Mouse (Mus musculus) heart, postnatal 0 days (tissue): ENCODE results near the gene Jsrp1. TPM values are rescaled to one million over a fixed set of nuclear protein-coding genes. Genes with fewer than 3 reads are reported as not detected.

ENCODE experiments used
- ATAC-seq: fragments of 200-750 bp; cut with Nextera tagmentation; 2 replicates; pipeline ENCODE4 v1.8.0; 2017; ENCODE audit warnings: low read depth, moderate number of reproducible peaks, moderate library complexity; ENCODE audit not compliant: insufficient read depth
- DNase-seq: peaks from one replicate; pipeline ENCODE4 v3.0.0-alpha.2; 2016; ENCODE audit warnings: low spot score
- H3K27ac ChIP-seq: fragments of 300-500 bp; sonication (generic); 2 replicates; pipeline ENCODE4 v1.5.1; 2014; ENCODE audit warnings: low read depth, mild to moderate bottlenecking
- H3K27me3 ChIP-seq: fragments of 300-500 bp; sonication (generic); 2 replicates; pipeline ENCODE4 v1.6.1; 2014; ENCODE audit warnings: low read length, mixed read lengths; ENCODE audit not compliant: control insufficient read depth, insufficient read depth
- H3K36me3 ChIP-seq: fragments of 300-500 bp; sonication (generic); replicated peaks from 2 replicates; pipeline ENCODE4 v1.6.1; 2014; ENCODE audit warnings: low read length, mixed read lengths; ENCODE audit not compliant: control insufficient read depth, insufficient read depth
- H3K4me1 ChIP-seq: fragments of 300-500 bp; sonication (generic); 2 replicates; pipeline ENCODE4 v1.6.1; 2014; ENCODE audit warnings: antibody characterized with exemption; ENCODE audit not compliant: control insufficient read depth, insufficient read depth
- H3K4me2 ChIP-seq: fragments of 300-500 bp; sonication (generic); 2 replicates; pipeline ENCODE4 v1.6.1; 2014; ENCODE audit warnings: low read depth, mild to moderate bottlenecking, low read length, moderate library complexity
- H3K4me3 ChIP-seq: fragments of 300-500 bp; sonication (generic); 2 replicates; pipeline ENCODE4 v1.5.1; 2014; ENCODE audit warnings: low read depth, low read length
- H3K9ac ChIP-seq: fragments of 300-500 bp; sonication (generic); replicated peaks from 2 replicates; pipeline ENCODE4 v1.6.1; 2014; ENCODE audit warnings: low read depth, low read length, mixed read lengths
- H3K9me3 ChIP-seq: fragments of 300-500 bp; sonication (generic); replicated peaks from 2 replicates; pipeline ENCODE4 v1.6.1; 2016; ENCODE audit warnings: low read length; ENCODE audit not compliant: control insufficient read depth
- CTCF ChIP-seq: IDR thresholded peaks from 2 replicates; pipeline ENCODE4 v1.5.1; 2016; ENCODE audit warnings: antibody characterized with exemption, control low read depth, low read depth
- EP300 ChIP-seq: IDR thresholded peaks from 2 replicates; pipeline ENCODE4 v1.6.1; 2016; ENCODE audit warnings: antibody characterized with exemption, low read depth
- WGBS: fragments of 180-500 bp; shearing (Covaris S2); extraction: QIAGEN DNeasy Blood & Tissue Kit; methylation state at CpG from one replicate; pipeline ENCODE4 v1.1.7; 2014; 5-methylcytosine and 5-hydroxymethylcytosine counted together
- polyA plus RNA-seq: library from polyadenylated mRNA; unstranded; fragments of >200 nt; fragmentation: Nextera tagmentation; extraction: Ambion mirVana; gene quantifications from 2 replicates; pipeline ENCODE4 v1.2.1, GENCODE M21; 2015
- total RNA-seq: library from RNA; depleted of rRNA; stranded (reverse); fragments of >200 nt; gene quantifications from 2 replicates; pipeline ENCODE4 v1.2.3, GENCODE M21; 2014; ENCODE audit warnings: low replicate concordance

Gene Jsrp1
- total and polyA plus RNA-seq, 2 experiments from 2014 or later, result 2.3 TPM; not detected in 1

DNA sequence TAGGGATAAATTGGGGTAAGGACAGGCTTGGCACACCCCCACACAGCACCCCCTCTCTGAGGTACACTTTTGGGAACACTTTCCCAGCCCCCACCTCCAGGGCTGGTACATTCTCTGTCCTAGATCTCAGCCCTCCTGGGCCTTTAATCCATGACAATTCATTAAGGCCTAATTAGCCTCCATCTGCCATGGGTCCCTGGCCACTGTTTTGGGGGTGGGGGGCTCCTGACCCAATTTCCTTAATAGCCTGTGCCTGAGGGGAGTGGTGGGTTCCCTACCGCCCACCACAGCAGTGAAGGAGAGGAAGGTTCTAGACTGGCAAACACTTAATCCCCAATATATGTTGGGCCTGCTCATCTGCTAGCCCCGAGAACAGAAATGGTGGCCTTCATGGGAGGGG is 28.4 kb upstream of the Jsrp1 start:
- Histone ChIP-seq H3K4me3 (no peak overlapping the region), H3K27ac (no peak overlapping the region), H3K9me3 (no peaks in the 10 kb centered on the region), H3K9ac (no peak overlapping the region), H3K27me3 (peaks cover 30% of the 10 kb centered on the region), H3K36me3 (no peaks in the 10 kb centered on the region), H3K4me1 (peaks cover 26% of the 10 kb centered on the region; the same call in 1 of the 2 replicates), H3K4me2 (no peak overlapping the region)
- TF ChIP-seq CTCF (no peak), EP300 (no peak)
- WGBS, result 79% methylated on average over 2 of the region's 2 CpGs
- no peak for ATAC-seq
- DNase-seq, result no peak

DNA sequence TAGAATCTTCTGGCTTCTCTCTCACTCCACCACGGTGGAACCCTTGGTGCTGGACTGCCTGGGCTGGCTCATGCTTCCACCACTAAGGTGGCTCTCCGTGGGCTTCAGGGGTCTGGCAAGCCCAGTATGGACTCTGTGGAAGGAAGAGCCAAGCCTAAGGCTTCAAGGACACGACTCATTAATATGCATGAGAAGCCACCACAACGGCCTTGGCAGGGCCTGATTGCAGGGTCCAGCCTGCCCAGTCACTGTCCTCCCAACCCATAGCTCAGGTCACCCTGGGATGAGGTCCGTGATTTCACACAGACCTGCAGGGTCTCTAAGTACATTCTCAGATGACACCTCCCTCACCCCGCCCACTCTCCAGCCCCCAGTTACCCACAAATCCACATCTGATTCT is 26.6 kb upstream of the Jsrp1 start:
- WGBS, result 63% methylated on average over 6 of the region's 6 CpGs
- Histone ChIP-seq H3K4me1 (peaks cover 26% of the 10 kb centered on the region; the same call in 1 of the 2 replicates), H3K27ac (no peak overlapping the region), H3K4me2 (no peak overlapping the region), H3K4me3 (no peak overlapping the region), H3K9me3 (no peaks in the 10 kb centered on the region), H3K36me3 (no peaks in the 10 kb centered on the region), H3K27me3 (peaks cover 37% of the 10 kb centered on the region), H3K9ac (no peak overlapping the region)
- no peak for ATAC-seq
- TF ChIP-seq CTCF (no peak), EP300 (no peak)
- DNase-seq, result no peak

DNA sequence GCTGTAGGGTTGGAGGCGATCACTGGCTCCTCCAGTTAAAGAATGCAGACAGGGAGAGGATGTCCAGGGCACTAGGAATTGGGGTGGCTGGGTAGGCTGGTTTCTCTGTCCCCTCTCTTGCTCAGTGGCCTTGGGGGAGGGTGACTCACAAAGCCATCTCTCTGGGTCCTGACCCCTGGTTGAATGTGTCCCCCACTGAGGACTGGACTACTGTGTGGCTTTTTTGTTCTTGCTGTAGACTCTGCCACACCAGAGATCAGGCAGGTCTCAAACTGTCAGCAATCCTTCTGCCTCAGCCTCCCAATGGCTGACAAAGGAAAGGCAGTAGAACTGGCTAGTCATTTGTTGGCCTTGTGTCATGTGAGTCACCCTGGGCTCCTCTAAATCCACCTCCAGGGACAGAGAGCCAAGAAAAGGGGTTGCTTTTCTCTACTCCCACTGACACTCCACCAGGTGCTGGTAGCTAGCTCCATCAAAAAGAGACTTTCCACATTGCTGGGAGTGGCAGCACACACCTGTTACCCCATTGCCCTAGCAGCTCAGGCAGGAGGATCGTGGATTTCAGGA is 25.1 kb upstream of the Jsrp1 start:
- H3K9me3 ChIP-seq, result no peaks in the 10 kb centered on the region
- TF ChIP-seq CTCF, result no peak
- no peak for TF ChIP-seq EP300
- H3K36me3 ChIP-seq, result no peaks in the 10 kb centered on the region
- peaks cover 17% of the 10 kb centered on the region; the same call in 1 of the 2 replicates for H3K4me1 ChIP-seq
- peak overlapping the region; percentile 56 for H3K27ac ChIP-seq
- 58% methylated on average over 2 of the region's 2 CpGs for WGBS
- peaks cover 38% of the 10 kb centered on the region for H3K27me3 ChIP-seq
- ATAC-seq, result peak; percentile 1; the same call in 1 of the 2 replicates
- no peak overlapping the region for H3K4me2 ChIP-seq
- no peak overlapping the region for H3K4me3 ChIP-seq
- no peak overlapping the region for H3K9ac ChIP-seq
- DNase-seq, result no peak

DNA sequence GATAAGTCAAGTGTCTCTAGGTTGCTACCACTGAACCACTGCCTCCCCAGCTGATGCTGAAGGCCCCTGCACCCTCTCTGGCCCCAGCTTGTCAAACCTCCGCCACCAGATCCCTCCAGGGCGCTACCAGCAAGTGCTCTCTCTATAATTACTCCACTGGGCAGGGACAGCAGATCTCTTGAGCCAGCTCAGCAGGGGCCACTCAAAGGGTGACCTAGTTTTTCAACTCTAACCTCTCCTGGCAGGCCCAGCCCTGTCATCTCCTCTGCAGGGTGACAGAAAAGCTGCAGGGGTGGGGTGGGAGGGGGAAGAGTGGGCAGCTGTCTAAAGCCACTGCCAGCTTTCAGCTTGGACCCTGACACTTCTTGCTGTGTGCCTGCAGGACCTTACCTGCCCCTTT is 24.5 kb upstream of the Jsrp1 start:
- Histone ChIP-seq H3K27ac (peak overlapping the region; percentile 56), H3K27me3 (peaks cover 36% of the 10 kb centered on the region), H3K9me3 (no peaks in the 10 kb centered on the region), H3K36me3 (no peaks in the 10 kb centered on the region), H3K9ac (no peak overlapping the region), H3K4me3 (no peak overlapping the region), H3K4me2 (no peak overlapping the region), H3K4me1 (peaks cover 17% of the 10 kb centered on the region; the same call in 1 of the 2 replicates)
- no peak for TF ChIP-seq CTCF
- TF ChIP-seq EP300, result no peak
- 11% methylated on average over 2 of the region's 2 CpGs for WGBS
- DNase-seq (peak; percentile 61), ATAC-seq (peak; percentile 73)

DNA sequence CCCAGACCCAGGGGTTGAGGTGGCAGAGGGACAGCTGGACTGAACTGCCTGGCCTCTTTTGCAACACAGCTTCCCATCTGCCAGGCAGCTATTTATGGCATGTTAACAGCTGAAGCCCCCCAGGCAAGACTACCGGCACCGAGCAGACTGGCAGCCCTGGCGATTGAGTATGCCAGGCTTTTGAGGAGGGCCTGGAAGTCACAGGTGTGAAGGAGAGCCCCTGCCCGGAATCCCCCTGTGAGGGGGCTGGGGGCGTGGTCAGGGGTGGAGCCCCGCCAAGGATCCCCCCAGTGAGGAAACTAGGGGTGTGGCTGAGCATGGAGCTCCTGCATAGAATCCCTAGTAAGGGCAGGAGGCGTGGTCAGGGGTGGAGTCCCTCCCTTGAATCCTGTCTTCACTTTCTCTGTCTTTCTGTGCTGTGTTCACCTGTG is 23.7 kb upstream of the Jsrp1 start:
- H3K27me3 ChIP-seq, result peaks cover 30% of the 10 kb centered on the region
- no peaks in the 10 kb centered on the region for H3K9me3 ChIP-seq
- ATAC-seq (no peak; the same call in 1 of the 2 replicates), DNase-seq (no peak)
- WGBS, result 41% methylated on average over 7 of the region's 7 CpGs
- no peak for TF ChIP-seq CTCF
- no peak for TF ChIP-seq EP300
- no peak overlapping the region for H3K4me3 ChIP-seq
- H3K36me3 ChIP-seq, result no peaks in the 10 kb centered on the region
- 0 out of 2 replicates have a peak overlapping the region, but pooled peaks have one; percentile 56 for H3K27ac ChIP-seq
- H3K9ac ChIP-seq, result no peak overlapping the region
- no peak overlapping the region for H3K4me2 ChIP-seq
- peaks cover 17% of the 10 kb centered on the region; the same call in 1 of the 2 replicates for H3K4me1 ChIP-seq

DNA sequence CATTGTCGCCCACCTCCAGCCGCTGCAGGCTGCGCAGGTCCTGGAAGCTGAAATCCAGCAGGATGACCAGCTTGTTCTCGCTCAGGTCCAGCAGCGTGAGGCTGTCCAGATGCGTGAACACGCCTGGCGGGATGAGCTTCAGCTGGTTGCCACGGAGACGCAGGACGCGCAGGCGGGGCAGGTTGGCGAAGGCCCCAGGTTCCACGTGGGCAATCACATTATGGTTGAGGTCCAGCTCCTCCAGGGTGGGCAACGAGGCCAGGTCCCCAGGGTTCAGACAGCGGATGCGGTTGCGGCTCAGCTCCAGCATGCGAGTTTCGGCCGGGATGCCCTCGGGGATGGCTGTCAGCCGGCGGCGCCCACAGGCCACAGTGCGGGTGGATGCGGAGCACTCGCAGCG is 22.3 kb upstream of the Jsrp1 start:
- Histone ChIP-seq H3K9me3 (no peaks in the 10 kb centered on the region), H3K4me2 (no peak overlapping the region), H3K36me3 (0 out of 2 replicates have a peak, but pooled peaks cover 4% of the 10 kb centered on the region), H3K27me3 (peaks cover 30% of the 10 kb centered on the region), H3K9ac (no peak overlapping the region), H3K4me3 (no peak overlapping the region), H3K4me1 (peaks cover 23% of the 10 kb centered on the region; the same call in 1 of the 2 replicates), H3K27ac (no peak overlapping the region)
- 63% methylated on average over 30 of the region's 30 CpGs for WGBS
- no peak for DNase-seq
- no peak for ATAC-seq
- TF ChIP-seq CTCF (no peak), EP300 (no peak)
